In genomic region chr6:99577040-99577439, GRCm38 (mm10) we compare ENCODE assay signal across 28 mouse cellular contexts.
"Had no signal": no experiment of that assay in that cellular context is flagged by ENCODE, and none has a peak within 500 bp of the region (broad histone marks: within the 10 kb centered on the region; RNA-seq: fewer than 3 reads in every experiment).

No protein-coding gene starts in this region.

- H3K27me3 ChIP-seq: heart, embryonic 12.5 days; hindbrain, embryonic 12.5 days; intestine, embryonic 15.5 days; limb, embryonic 12.5 days; liver, embryonic 13.5 days; liver, embryonic 15.5 days had no signal

- H3K4me3 ChIP-seq: gastrocnemius, adult 2 months; heart, embryonic 10.5 days; heart, embryonic 12.5 days; hindbrain, embryonic 10.5 days; hindbrain, embryonic 12.5 days; intestine, embryonic 15.5 days; left cerebral cortex, adult 2 months; limb, embryonic 10.5 days; limb, embryonic 12.5 days; liver, embryonic 13.5 days; liver, embryonic 15.5 days had no signal

- ATAC-seq: hindbrain, embryonic 16.5 days; inflammation-experienced regulatory T-cells, adult 6 months; intestine, embryonic 15.5 days; intestine, postnatal 0 days; liver, postnatal 0 days had no signal

- H3K9me3 ChIP-seq: heart, embryonic 10.5 days; hindbrain, embryonic 10.5 days; hindbrain, embryonic 12.5 days; intestine, embryonic 15.5 days; limb, embryonic 10.5 days; liver, embryonic 13.5 days; liver, embryonic 15.5 days had no signal

- DNase-seq: gastrocnemius, adult 2 months; gastrocnemius, postnatal 10 days; gastrocnemius, postnatal 25 days; heart, adult 18-20 months; heart, postnatal 10 days; heart, postnatal 4 days; kidney, adult 18-20 months; kidney, adult 8-10 months; kidney, postnatal 10 days; kidney, postnatal 25 days; kidney, postnatal 4 days; liver; liver, embryonic 13.5 days; liver, postnatal 0 days had no signal

- H3K36me3 ChIP-seq: heart, embryonic 10.5 days; heart, embryonic 12.5 days; hindbrain, embryonic 10.5 days; hindbrain, embryonic 12.5 days; intestine, embryonic 15.5 days; limb, embryonic 10.5 days; limb, embryonic 12.5 days; liver, embryonic 13.5 days; liver, embryonic 15.5 days had no signal

- H3K4me2 ChIP-seq: heart, embryonic 12.5 days; hindbrain, embryonic 12.5 days; hindbrain, embryonic 14.5 days; intestine, embryonic 15.5 days; limb, embryonic 12.5 days; liver, embryonic 11.5 days; liver, embryonic 13.5 days; liver, embryonic 15.5 days had no signal

- H3K4me1 ChIP-seq: heart, embryonic 12.5 days; hindbrain, embryonic 10.5 days; hindbrain, embryonic 12.5 days; intestine, embryonic 15.5 days; limb, embryonic 10.5 days; limb, embryonic 12.5 days; liver, embryonic 13.5 days; liver, embryonic 15.5 days had no signal

- H3K27ac ChIP-seq: gastrocnemius, adult 2 months; heart, embryonic 10.5 days; hindbrain, embryonic 10.5 days; hindbrain, embryonic 12.5 days; hindbrain, embryonic 14.5 days; intestine, embryonic 15.5 days; left cerebral cortex, adult 2 months; limb, embryonic 10.5 days; limb, embryonic 12.5 days; liver, embryonic 13.5 days; liver, embryonic 15.5 days had no signal

- H3K9ac ChIP-seq: heart, embryonic 12.5 days; hindbrain, embryonic 12.5 days; hindbrain, embryonic 14.5 days; intestine, embryonic 15.5 days; limb, embryonic 12.5 days; liver, embryonic 13.5 days; liver, embryonic 15.5 days; liver, postnatal 0 days had no signal
